Mouse (Mus musculus) induced T-regulatory cell, adult 2 months (primary cell): Measurements from ENCODE around the gene Sod1.
"Not testable (repeated sequence)": the region's sequence is repeated elsewhere in the genome, so short reads cannot be mapped to it uniquely, and the experiment has no call there.

Source experiments
- DNase-seq: peaks from one replicate; pipeline ENCODE4 v3.0.0-alpha.2; 2012; ENCODE audit warnings: low read depth

Sod1 gene

DNA sequence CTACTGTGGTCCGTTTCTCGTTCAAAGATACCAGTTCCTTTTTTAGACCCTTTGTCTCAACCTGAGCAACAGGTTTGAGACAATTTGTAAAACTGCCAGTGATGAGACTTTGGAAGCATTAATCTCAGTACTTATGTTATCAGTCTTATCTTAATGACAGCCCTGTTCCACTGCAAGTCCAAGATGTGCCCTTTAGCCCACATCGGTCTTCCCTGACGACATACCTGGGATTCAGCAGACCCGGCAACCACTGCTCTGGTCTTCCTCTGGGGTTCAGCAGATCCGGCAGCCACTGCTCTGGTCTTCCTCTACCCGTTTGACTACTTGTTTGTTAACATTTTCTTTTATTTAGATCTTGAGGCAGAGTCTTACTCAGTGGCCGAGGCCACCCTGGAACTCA, 8.8 kb upstream of the Sod1 start:
- DNase-seq = no peak

DNA sequence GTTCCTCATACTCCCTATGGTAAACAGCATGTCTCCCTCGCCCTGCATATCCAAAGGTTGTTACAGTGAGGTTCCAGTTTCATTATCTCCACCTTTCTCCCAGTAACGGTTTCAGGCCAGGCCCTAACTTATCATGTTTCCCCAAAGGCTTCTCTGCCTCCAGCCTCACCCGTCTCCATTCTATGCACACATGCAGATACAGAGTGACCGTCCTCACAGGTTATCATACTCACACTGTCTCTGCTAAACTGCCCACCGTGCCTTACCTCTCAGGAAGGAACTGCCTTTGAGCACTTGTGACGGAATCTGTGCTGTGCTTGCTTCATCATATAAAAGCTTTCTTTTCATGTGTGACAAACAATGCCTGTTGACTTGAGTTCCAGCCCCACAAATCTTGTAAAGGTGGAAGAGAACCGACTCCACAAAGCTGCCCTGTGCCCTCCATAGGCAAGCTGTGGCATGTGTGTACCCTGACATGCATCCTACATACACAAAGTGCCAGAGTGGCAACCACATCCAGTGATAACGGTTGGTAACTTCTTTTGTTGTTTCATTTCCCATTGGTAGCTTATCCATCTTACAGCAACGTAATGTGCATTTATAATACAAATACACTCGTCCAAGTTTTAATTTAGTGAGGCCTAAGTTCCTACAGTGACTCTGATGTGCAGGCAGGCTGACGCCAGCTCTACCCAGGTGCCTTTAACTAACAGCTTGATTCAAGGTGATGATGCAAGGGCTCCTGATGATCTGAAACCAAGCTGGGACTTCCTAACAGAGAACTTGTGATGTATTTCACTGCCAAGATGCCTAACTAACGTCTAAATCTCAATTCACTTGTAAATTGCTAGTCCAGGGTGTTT, 6.8 kb upstream of the Sod1 start:
- no peak for DNase-seq

DNA sequence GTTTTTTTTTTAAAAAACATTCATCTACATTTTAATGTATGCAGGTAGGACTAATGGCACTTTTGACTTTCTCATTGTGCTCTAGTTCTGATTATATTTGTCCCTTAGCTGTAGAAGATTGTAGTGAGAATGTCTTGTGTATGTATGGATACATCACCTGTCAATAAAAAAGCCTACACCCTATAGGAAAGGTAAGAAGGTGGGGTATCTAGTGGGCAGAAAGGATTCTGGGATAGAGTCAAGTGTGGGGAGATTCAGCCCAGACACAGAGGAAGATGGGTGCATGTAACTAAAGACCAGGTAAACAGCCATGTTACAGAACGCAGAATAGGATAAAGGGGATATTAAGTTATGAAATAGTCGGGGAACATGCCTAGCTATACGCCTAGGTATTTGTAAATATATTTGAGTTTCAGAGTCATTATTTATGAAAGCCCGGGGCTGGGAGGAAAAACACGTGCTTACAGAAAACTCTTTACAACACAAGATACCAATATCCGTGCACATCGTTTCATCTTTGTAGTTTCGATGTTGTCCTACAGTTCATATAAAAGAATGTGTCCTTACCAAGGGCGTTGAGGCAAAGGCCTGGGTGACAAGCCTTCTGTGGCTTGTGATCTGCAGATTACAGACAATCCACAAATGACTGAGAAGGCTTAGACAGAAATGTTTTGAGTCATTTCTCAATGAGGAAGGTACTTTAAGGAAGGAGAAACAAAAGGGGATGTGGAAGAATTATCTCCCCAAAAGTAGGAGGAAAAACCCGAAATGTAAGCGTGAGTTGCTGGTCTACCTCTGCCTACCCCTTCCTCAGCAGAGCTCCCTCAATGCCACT, 5.6 kb upstream of the Sod1 start:
- DNase-seq = no peak

DNA sequence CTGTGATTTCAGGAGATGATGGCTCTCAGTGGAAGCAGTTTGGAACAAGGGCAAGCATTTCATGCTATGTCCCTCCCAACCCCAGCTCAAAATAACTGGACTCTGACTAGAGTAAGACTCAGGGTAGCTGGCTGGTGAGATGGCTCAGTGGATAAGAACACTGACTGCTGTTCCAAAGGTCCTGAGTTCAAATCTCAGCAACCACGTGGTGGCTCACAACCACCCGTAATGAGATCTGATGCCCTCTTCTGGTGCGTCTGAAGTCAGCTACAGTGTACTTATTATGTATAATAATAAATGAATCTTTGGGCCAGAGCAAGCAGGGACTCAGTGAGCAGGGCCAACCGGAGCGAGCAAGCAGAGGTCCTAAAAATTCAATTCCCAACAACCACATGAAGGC, 4.7 kb upstream of the Sod1 start:
- DNase-seq = not testable (repeated sequence)

DNA sequence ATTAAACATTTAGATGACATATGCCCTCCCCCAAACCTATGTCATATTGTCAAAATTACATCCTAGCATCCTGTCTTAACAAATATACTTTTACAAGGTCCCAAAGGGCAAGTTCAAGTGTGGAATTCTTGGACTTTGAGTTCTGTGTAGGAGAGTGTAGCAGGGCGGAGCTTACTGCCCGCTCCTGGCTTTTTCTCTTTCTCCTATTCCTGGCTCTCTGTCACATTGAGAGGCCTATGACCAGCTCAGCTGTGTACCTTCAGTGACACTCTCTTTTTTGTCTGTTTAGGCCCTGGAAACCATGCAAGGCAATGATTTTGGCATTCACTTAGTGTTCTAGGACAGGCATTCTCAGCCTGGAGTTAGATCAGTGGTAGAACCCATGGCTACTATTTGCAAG, 4.1 kb upstream of the Sod1 start:
- DNase-seq = no peak

DNA sequence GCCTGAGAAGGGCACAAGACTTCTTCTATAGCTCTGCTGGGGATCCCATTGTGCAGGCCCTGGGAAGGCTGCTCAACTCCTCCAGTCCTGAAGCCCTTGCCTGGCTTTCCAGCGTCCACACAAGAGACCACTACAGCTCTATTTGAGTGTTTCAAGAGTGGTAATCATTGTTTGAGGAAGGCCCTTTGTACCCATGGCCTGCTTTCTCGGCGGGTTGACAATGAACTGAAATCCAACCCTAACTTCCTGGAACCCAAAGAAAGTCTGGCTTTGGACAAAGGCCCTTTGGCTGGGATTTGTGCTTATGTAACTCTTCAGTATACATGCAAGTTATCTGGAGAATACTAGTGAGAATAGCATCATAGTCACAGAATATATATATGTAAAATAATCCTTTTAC, 3.2 kb upstream of the Sod1 start:
- no peak for DNase-seq

DNA sequence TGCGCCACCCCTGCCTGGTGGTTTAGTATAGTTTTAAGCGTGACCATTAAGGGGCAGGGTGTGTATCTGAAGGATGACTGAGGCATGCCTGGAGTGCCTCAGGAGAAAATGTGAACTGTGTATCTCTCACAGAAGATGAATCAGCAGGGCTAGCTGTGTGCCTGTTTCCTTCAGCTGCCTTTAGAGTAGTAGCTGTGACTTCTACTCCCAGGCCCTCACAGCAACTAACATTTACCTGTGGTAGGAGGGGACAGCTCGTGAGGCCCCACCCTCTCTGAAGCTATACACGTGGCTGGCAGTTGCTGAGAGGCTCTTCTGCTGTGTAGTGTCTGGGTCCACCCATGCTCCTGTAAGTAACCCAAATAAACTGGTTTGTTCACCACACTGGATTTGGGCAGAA, 2.6 kb upstream of the Sod1 start:
- no peak for DNase-seq

DNA sequence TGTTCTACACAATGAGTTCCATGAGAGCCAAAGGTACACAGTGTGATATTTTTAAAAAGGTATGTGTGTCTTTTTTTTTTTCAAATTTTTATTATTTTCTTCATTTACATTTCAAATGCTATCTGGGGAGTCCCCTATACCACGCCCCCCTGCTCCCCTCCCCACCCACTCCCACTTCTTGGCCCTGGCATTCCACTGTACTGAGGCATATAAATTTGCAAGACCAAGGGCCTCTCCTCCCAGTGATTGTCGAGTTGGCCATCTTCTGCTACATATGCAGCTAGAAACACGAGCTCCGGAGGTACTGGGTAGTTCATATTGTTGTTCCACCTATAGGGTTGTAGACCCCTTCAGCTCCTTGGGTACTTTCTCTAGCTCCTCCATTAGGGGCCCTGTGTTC, 1.1 kb upstream of the Sod1 start:
- DNase-seq = not testable (repeated sequence)

DNA sequence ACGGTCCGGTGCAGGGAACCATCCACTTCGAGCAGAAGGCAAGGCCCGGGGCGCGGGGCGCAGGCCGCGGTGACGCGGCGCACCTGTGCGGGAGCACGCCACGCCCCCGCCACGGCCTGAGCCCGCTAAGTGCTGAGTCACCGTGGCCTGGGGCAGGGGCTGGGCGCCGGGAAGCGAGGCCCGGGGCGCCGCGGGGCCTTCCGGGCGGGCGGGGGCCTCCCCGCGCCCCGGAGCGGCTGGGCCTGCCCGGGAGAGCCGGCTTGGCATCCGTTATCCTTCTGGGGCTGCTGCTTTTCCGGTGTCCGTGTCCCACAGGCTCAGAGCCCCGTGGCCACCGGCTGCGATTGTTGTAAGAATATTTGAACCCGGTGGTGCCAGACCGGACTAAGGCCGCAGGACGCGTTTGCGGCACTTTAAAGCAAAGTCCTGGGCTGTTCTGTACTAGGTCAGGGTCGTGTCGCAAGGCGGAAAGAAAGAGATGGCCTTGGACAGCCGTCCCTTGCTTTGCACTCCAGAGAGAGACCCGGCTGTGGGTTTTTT, 408 bp downstream of the Sod1 start:
- DNase-seq = peak; percentile 57

DNA sequence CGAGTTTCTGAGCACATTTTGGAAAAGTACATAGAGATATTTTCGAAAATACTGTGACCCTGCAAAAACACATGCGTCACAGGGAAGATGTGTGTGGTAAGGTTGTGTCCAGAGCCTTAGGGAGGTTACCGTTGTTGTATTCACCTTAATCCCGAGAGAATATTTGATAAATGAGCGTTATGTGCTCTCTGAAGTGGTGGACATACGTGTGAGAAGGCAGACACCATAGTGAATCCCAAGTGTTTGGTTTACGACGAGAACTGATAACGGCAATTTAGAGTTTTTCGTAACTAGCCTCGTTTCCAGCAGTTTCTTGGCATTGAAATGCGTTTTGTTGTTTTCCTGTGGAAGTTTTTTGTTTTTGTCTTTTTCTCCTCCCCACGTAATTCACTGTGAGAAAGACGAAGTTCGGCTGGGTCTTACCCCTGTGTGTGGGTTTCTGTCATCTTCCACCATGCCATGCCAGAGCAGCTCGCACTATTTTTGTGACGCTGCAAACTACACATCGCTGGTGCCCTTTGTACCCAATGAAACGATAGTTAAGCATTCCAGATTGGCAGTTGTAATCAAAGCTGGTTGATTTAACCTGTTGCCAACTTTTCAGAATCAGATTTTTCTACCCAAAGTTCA, 1.0 kb downstream of the Sod1 start:
- peak; percentile 54 for DNase-seq

DNA sequence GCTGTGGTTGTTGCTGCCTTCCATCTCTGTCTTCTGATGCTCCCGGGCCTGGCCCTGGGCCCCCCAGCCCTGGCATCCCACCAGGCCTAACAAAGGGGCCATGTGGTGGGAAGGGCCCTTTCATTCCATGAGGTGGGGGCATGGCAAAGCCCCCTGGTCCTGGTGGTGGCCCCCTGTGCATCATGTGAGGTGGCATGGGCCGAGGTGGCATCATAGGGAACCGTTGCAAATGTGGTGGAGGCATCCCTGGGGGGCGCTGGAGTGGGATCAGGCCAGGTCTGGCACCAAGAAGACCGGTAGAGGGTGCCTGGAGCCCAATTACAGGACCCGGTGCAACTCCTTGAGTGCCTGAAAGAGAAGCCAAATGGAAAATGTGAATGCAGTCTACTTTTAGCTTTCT, 9.3 kb downstream of the Sod1 start:
- DNase-seq = no peak

DNA sequence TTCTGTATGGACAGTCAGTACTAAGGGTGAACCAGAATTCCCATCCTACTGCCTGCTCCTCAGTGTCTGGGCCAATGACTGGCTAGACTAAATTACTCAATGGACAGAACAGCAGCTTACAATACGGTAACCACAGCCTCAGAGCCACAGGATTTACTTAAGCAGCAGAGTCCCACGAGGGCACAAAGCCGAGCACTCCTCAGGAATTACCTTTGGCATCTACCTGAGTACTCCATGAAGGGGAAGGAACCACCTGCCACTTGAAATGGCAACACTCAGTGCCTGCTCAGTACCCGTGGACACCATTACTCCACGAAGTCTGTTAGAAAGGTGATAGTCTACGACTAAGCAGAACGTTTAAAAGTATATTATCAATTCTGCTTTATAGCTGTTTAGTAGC, 10.7 kb downstream of the Sod1 start:
- DNase-seq = no peak

DNA sequence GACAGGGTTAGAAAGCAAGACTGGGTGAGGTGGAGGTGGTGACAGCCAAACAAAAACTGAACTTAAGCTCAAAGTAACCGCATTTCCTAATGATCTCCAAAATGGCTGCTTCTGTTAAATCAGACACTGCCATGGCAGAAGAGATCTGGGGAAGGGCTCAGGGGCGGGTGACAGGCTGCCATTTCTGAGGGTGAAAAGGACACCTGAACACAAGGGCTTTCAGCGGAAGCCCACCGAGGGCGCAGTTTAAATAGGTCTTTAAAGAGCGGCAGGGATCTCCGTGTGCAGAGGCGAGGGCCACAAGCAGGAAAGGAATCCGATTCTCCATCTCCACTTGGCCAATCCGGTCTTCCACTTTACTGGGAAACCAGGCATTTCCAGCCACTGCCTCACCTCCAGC, 13.1 kb downstream of the Sod1 start:
- no peak for DNase-seq

DNA sequence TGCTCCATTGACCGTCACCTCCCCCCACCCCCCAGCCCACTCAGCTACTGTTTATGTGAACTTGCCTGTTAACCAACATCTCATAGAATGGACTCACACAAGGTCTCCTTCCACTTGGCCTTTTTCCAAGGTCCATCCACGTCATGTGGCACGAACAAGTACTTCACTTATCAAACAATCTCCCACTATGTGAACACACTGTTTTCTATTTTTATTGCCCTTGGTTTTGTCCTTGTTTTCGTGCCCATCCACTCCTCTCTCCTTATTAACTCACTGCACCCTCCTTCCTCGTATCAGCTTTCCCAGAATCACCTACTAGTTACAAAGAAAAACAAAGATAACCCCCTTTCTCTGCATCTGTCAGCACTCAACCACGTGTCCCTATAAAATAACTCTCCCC, 14.1 kb downstream of the Sod1 start:
- no peak for DNase-seq

DNA sequence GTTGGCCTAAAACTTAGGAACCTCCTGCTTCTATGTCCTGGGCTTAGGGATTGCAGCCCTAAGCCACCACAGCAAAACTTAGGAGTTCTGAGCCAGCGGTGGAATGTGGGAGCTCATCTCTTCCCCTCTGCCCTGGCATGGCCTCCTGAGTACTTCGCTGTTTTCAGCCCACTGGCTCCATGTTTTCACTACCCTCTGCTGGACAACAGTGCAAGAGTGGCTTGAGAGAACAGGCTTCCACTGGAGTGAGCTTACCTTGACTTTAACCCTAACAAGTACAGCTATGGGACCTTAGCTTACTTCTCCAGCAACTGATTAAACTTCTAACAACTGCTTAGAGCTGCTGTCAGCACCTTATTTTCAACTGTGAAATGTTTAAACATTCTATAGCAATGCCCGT, 14.6 kb downstream of the Sod1 start:
- no peak for DNase-seq

DNA sequence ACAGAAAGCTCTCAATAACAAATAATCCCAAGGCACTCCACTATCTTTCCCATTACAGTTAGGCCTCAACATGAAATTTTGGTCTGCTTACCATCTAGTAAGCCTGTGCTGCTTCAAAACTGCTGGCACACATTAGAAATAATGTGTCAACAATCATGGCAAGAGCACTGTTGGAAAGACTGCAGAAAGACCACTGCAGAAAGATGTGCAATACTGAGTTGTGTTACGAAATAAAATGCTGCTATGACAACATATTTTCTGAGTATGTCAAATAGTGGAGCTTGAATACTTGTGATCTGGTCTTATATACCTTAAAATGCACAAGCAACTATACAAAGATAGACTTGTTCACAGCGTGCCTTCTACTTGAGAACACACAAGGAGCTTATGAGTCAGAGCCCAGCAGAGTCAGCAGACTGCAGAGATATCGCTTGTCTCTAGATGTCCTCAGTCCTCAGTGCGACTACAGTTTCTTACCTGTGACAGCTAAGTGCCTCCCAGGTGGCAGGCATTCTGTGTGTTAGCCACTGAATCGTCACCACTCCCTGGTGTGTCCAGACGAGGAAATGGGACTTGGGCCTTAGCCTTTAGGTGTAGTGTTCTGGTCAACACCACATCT, 18.7 kb downstream of the Sod1 start:
- no peak for DNase-seq

DNA sequence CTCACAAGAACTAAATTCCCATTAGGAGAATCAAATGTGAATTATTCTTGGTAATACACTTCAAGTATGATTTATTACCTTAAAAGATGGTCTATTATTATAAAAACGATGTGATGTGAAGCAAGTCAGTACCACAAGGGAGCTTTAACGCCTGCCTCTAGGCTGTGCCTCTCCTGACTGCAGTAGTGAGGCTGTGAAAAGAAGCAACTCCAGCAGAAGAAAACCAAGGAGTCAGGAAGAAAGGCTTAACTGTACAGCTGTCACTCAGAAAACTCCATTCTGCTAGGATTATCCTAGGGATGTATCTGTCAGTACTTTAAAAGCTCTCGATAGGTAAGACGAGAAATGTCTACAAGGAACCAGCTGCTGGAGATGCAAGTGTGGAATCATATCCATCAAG, 21.3 kb downstream of the Sod1 start:
- DNase-seq = no peak

DNA sequence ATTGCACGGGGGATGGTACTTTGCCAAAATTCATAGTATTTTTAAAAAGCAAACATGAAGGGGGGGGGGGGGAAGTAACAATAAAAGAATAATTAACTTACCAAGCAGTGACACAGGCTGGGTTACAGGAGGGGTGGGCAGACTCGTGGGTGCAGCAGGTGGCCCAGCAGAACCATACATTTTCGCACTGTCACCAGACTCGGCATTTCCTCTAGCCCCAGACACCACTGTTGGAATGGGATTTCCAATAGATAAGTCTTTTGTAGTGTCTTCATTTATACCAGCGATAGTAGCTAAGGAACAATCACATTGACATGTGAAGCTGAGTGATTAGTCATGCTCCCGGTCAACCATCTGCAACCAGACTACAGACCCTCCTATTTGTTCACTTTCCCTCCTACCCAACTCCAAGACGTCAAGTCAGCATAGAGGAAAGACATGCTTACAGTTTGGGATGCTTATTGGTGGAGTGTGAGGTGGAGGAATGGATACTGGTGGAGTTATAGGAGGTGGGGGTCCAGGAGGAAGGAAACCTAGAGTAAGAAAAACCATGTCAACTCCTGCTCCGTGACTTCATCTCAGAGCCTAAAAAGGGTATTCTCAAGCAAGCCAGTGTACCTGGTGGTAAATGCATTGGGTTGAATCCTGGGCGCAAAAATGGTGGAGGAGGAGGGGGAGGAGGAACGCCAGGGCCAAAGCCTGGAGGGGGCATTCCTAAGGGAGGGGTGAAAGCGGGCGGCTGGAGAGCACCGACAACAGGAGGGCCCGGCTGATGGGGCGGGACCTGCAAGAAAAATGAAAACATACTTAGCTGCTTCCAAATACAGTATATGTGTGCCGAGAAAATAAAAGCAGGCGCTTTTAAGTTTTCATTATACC, 22.1 kb downstream of the Sod1 start:
- no peak for DNase-seq

DNA sequence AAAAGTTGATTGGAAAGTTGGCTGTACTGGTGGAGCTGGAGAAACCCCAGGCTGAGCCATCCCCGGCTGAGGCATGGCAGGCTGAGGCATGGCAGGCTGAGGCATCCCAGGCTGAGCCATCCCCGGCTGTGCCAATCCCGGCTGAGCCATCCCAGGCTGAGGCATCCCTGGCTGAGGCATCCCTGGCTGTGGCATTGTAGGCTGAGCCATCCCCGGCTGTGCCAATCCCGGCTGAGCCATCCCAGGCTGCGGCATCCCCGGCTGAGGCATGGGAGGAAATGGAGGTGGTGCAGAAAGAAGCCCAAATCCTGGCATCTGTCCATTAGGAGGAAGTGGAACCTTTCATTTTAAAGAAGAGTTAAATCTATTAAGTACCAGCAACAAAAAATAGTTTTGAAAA, 29.5 kb downstream of the Sod1 start:
- DNase-seq = no peak

DNA sequence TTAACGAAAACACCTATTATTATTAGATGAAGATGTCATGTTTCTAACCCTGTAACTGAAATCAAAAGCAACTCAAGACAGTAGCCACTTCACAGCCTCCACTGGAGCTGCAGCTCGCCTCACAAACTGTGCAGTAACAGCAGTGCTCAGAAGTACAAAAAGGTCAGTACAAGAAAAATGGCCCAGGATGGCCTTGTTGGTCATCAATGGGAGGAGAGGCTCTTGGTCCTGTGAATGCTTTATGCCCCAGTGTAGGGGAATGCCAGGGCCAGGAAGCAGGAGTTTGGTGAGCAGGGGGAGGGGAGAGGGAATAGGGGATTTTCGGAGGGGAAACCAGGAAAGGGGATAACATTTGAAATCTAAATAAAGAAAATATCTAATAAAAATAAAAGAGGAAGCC, 30.7 kb downstream of the Sod1 start:
- not testable (repeated sequence) for DNase-seq

DNA sequence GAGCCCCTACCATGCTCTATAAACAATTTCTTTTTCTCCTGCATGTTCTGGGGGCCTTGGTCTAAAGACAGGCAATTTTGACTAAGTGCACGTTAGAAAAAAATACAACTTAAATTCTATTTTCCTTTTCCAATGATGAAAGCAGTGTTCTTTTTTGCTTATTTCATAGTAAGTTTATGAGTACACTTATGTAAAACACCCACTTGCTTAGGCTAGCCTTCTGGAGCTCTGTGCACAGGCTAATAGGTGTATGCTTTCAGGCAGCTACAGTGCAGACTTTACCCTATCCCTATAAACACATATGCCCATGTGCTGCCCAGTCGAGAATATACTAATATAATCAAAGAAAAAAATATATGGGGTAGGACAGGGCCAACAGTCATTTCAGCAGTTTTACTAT, 32.0 kb downstream of the Sod1 start:
- DNase-seq = no peak
